Mouse (Mus musculus) heart, postnatal 4 days (tissue): ENCODE results near the gene R3hdm2. TPM values are rescaled to one million over a fixed set of nuclear protein-coding genes. Genes with fewer than 3 reads are reported as not detected.

Source experiments
- DNase-seq: peaks from one replicate; pipeline ENCODE4 v3.0.0; 2021
- total RNA-seq, 2 experiments: library from RNA; stranded (reverse); gene quantifications; 2 replicates each; pipeline ENCODE4 v1.2.3; 2021

Gene R3hdm2
- total RNA-seq, 2 experiments from 2014 or later = 115 to 116 TPM

- peak; percentile 57 for DNase-seq
Measured at GRCm38 (mm10) chr10:127353909-127354895, 25.9 kb upstream of the R3hdm2 start, which contains the start of gene Inhbe. Gene Inhbe (minus strand): TSS chr10:127354411.

GRCm38 (mm10) chr10:127355336-127355735, 24.8 kb upstream of the R3hdm2 start:
- DNase-seq = no peak

- no peak for DNase-seq
Measured at GRCm38 (mm10) chr10:127360714-127361113, 19.4 kb upstream of the R3hdm2 start.

- DNase-seq = no peak
Measured at GRCm38 (mm10) chr10:127367116-127367515, 13.0 kb upstream of the R3hdm2 start.

GRCm38 (mm10) chr10:127368273-127368672, 11.9 kb upstream of the R3hdm2 start:
- no peak for DNase-seq

- no peak for DNase-seq
Measured at GRCm38 (mm10) chr10:127369834-127370820, 10.0 kb upstream of the R3hdm2 start, which contains the start of gene Inhbc. Gene Inhbc (minus strand): TSS chr10:127370431.

DNA sequence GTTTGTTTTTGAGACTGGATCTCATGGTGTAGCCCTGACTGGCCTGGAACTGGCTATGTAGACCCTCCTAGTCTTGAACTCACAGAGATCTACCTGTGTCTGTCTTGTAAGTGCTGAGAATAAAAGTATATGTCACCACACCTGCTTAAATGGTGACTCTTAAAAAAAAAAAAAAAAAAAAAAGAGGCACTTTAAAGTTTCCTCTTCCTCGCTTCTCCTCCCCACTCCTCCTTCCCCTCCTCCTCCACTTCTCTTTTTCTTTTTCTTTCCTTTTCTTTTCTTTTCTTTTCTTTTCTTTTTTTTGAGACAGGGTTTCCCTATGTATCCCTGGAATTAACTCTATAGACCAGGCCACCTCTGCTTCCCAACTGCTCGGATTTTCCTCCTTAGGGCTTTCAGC, 9.1 kb upstream of the R3hdm2 start:
- no peak for DNase-seq

- DNase-seq = no peak
Measured at GRCm38 (mm10) chr10:127377700-127378099, 2.4 kb upstream of the R3hdm2 start.

DNA sequence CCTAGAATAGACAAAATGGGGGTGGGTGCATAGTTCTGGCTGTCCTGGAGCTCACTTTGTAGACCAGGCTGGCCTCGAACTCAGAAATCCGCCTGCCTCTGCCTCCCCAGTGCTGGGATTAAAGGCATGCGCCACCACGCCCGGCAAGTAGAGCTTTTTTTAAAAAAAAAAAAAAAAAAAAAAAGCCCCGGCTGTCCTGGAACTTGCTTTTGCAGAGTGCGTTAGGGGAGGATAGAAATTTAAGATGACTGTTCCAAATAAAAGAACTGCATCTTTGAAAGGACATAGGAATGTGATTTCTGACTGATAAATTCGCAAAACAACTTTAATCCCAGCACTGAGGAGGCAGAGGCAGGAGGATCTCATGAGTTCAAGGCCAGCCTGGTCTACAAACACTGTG, 473 bp upstream of the R3hdm2 start:
- DNase-seq = no peak

DNA sequence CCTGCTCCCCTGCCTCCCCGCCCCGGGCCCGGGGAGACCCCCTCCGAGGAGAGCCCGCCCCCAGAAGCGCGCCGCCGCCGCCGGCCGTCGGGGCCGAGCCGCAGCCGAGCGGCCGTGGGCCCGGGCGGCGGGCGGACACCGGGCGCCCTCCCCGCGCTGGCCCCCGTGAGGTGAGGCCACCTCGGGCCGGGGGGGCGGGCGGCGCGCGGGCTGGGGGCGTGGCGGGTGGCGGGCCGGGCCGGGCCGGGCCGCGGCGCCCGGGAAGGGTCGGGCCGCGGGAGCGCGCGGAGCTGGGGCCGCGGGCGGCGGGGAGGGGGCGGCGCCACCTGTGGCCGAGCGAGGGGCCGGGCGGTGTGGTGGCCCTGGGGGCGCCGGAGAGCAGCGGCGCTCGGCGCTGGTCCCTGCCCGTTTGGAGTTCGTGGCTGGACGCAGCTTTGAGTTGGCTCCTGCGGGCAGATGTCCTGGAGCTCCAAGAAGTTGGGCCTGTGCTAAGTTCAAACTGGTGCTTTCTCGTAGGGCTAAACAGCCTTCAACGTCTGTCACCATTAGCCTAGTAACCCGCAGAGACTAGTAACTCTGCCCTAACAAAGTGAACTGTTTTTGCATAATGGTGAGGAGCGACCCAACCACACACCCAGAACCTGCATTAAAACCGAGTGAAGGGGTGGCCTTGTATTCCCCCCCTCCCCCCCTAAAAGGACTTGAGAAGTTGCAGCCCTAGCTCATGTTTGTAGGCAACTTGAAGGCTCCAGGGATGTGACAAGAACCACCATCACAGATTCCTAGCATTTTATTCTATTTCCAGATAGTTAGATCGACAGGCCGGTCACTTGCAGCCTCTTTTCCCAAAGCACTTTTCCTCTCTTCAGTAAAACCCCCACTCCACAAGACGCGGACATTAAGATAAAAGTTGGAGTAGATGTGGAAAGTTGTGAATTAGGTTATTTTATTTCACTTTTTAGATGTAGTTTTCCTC, 928 bp downstream of the R3hdm2 start:
- DNase-seq = peak; percentile 81

DNA sequence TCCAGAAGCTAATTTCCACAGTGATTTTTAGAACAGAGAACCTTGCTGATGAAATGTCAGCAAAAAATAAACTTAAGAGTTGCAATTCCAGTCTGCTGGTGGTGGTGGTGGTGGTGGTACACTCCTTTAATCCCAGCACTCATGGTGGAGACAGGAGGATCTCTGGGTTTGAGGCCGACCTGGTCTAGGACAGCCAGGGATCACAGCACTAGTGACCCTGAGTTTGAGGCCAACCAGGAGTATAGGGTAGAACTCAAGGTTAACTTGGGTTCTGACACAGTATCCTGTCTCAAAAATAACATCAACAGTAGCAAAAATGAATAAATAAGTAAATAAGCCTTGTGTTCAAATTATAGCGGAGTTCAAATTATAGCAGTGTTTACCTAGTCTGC, 1.6 kb downstream of the R3hdm2 start:
- DNase-seq = no peak

DNA sequence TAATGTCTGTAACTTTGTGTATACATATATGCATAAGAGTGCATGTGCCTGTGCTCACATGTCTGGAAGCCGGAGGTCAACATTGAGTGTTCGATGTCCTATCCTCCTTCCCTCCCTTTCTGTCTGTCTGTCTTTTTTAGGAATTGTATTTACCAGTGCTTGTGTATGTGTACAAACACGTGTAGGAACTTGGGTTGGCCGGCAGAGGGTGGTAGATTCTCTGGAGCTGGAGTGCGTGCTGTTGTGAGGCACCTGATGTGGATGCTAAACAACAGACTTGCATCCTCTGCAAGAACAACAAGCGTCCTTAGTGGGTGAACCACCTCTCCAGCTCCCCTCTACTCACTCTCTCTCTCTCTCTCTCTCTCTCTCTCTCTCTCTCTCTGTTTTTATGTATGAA, 11.6 kb downstream of the R3hdm2 start:
- DNase-seq = no peak

DNA sequence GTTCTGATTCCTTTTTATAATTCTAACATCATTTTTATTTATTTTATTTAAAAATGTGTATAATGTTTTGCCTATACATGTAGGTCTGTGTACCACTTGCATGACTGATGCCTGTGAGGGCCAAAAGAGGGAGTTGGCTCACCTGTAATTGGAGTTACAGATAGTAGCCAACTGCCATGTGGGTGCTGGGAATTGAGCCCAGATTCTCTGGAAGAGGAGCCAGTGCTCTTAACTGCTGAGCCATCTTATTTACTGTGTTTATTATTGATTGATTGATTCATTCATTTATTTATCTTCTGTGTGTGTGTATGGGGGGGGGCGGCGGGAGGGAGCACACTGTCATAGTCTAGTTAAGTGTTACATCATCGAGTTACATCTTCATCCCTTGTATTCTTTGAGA, 24.6 kb downstream of the R3hdm2 start:
- no peak for DNase-seq

- DNase-seq = no peak
Measured at GRCm38 (mm10) chr10:127407391-127407790, 27.3 kb downstream of the R3hdm2 start.

GRCm38 (mm10) chr10:127412101-127412500, 32.0 kb downstream of the R3hdm2 start:
- no peak for DNase-seq

DNA sequence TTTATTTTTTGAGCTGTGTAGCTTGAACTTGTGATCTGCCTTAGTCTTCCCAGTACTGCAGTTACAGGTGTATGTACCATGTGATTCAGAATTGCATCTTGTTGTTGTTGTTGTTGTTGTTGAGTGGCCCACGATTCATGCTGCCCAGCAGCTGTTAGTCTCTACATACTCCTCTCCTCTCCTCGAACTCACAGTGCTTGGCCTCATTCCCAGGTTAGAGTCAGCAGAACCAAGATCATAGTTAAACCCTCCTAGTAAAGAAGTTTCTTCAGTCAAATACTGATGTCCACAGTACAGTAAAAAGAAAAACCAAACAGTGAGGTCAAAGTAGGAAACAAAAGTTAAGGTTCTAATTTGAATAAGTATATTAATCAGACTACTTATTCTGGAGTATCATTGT, 32.6 kb downstream of the R3hdm2 start:
- DNase-seq = no peak

DNA sequence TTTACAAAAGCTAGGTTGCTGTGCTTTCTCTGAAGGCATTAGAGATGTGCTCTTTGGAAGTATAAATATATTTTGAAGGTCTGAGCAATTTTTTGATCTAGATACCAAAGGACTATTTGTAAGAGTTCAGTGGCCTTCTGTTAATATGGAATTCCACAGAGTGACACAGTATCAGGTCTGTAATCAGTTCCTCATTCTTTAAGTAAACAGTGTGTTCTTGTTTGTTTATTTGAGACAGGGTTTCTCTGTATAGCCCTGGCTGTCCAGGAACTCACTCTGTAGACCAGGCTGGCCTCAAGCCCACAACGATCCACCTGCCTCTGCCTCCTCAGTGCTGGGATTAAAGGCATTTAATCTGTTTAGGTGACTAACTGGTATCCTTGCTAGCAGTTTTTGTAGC, 33.5 kb downstream of the R3hdm2 start:
- DNase-seq = no peak

GRCm38 (mm10) chr10:127414141-127414540, 34.0 kb downstream of the R3hdm2 start:
- DNase-seq = no peak

DNA sequence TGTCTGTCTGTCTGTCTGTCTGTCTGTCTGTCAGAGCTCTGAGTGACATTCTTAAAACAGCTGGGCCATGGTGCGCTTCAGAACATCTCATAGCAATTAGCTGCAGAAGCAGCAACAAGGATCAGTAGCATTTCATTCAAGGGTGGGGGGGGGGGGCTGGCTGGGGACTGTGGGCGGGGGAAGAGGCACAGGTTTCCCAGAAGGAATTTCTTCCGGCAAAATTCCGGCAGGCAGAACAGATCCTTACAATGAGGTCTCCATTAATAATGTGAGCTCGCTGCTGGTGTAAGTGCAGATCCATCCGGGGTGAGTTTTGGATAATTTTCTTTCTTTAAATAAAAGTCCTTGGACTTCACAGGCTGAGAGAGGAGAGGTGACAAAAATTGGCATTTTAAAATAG, 40.0 kb downstream of the R3hdm2 start:
- DNase-seq = no peak

GRCm38 (mm10) chr10:127420676-127421353, 40.7 kb downstream of the R3hdm2 start:
- no peak for DNase-seq

- peak; percentile 62 for DNase-seq
Measured at GRCm38 (mm10) chr10:127422047-127422446, 41.9 kb downstream of the R3hdm2 start.
